Mouse (Mus musculus): Measurements from ENCODE around the gene Dnpep.

GRCm38 (mm10) chr1:75293331-75293701 lies 24.5 kb downstream of the Dnpep start:
- TF ChIP-seq CTCF (conservative IDR thresholded peaks at IDR 0.05; ENCODE audit: low read length): no peak
- TF ChIP-seq POU5F1 (IDR thresholded peaks at IDR 0.05; ENCODE audit: borderline replicate concordance, low read length): no peak
- TF ChIP-seq NANOG (IDR thresholded peaks at IDR 0.05; ENCODE audit: borderline replicate concordance, low read length): no peak
